Mouse (Mus musculus): ENCODE measurements at regions not wholly inside any gene's neighbourhood (a gene's known extent, or its start where the extent isn't known, plus 50 kb on each side); places are given as distances from the start of the nearest gene placed in this dataset.

DNA sequence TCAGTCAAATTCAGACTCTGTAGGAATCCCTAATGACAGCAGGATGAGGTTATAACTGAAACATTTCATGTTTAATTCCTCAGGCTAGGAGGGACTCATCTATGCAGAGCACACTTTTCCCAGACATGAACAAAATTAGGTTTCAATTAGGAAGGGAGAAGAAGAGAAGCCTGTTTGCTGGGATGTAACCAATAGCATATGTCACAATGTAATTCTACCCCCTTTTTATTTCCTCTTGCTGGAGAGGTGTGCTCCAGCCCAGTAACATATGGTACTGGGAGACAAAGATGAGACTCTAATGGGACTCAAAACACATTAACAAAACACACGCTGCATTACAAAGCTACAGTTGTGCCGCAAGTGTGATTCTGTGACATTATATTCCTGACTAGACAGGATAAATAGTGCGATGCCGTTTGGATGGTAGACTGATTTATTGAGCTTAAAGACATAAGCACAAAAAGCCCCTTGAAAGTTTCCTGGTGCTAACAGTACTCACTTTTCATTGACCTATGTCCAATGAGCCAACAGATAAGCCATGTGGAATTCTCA lies 69.5 kb upstream of the Gbe1 start:
- Histone ChIP-seq H3K9me3 (no peaks in the 10 kb centered on the region), H3K9ac (no peak overlapping the region), H3K27ac (no peak overlapping the region), H3K4me3 (no peak overlapping the region), H3K4me2 (replicated peaks) (no peak overlapping the region), H3K4me1 (peaks cover 4% of the 10 kb centered on the region; the same call in 1 of the 2 replicates), H3K27me3 (replicated peaks) (no peaks in the 10 kb centered on the region), H3K36me3 (no peaks in the 10 kb centered on the region)
- ATAC-seq (ENCODE audit: low FRiP score, low read depth), result no peak
- WGBS, result 60% methylated on average over 4 of the region's 4 CpGs

DNA sequence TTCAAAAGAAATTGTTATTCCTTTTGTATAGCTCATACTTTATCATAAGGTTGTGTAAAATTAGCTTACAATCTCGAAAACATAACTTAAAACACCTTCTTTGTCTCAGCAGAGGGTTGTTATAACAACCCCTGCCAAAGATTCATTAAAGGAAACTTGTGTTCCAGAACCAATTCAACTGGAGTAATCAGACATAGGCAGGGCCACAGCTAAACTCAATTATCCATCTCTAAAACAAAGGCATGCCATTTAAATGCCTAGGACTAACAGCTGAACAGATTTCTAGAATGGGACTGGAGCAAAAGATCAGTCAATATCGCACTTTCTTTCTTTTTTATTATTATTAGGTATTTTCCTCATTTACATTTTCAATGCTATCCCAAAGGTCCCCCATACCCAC lies 68.8 kb upstream of the Gbe1 start:
- Histone ChIP-seq H3K9me3 (no peaks in the 10 kb centered on the region), H3K27ac (no peak overlapping the region), H3K4me3 (no peak overlapping the region), H3K9ac (no peak overlapping the region), H3K36me3 (no peaks in the 10 kb centered on the region), H3K4me2 (replicated peaks) (no peak overlapping the region), H3K4me1 (no peaks in the 10 kb centered on the region), H3K27me3 (replicated peaks) (no peaks in the 10 kb centered on the region)
- no peak for ATAC-seq (ENCODE audit: low FRiP score, low read depth)
- WGBS, result 89% methylated on average over 2 of the region's 2 CpGs

DNA sequence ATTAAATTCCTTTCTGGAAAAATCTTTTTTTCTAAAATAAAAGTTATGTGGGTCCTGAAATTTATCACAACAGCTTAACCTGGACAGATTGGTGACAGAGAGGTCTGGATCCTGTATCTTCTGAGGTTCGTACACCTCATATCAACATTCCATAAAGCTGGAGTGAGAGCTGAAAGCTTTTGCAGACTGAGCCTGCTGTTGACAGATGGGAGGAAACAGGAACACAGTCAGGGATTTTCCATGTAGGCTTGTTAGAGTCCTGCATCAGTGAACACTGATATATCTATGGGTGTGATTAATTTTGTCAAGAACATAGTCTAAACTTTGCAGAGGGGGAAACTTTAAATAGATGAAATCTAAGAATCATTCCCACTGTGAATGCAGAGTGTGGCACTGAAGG lies 54.4 kb upstream of the Gbe1 start:
- ATAC-seq (ENCODE audit: low FRiP score, low read depth), result no peak
- Histone ChIP-seq H3K27ac (no peak overlapping the region), H3K36me3 (no peaks in the 10 kb centered on the region), H3K4me2 (replicated peaks) (no peak overlapping the region), H3K9me3 (no peaks in the 10 kb centered on the region), H3K27me3 (replicated peaks) (no peaks in the 10 kb centered on the region), H3K4me1 (no peaks in the 10 kb centered on the region), H3K4me3 (no peak overlapping the region), H3K9ac (no peak overlapping the region)
- 85% methylated on average over 1 of the region's 1 CpGs for WGBS

DNA sequence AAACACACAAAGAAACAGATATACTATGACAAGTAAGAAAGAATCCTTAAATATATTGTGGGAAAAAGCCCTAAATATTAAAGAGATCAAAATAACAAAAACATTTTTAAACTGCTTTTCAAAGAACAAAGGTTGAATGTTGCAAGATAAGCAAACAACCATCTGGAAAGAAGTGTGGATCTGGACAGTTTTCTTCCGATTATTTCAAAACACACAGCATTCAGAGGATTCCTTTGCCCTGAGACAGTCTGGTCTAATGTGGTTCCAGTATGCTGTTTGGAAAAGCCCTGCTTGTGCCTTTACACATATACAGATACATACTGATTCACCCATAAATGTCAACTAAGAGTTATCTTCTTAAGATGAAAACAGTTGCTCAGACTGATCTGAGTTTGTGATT lies 53.6 kb upstream of the Gbe1 start:
- Histone ChIP-seq H3K4me2 (replicated peaks) (no peak overlapping the region), H3K27ac (no peak overlapping the region), H3K36me3 (no peaks in the 10 kb centered on the region), H3K9me3 (no peaks in the 10 kb centered on the region), H3K27me3 (replicated peaks) (no peaks in the 10 kb centered on the region), H3K9ac (no peak overlapping the region), H3K4me1 (no peaks in the 10 kb centered on the region), H3K4me3 (no peak overlapping the region)
- WGBS, result 82% methylated on average over 1 of the region's 1 CpGs
- no peak for ATAC-seq (ENCODE audit: low FRiP score, low read depth)
